Mouse (Mus musculus): ENCODE results near the gene Klhl3. TPM values are rescaled to one million over a fixed set of nuclear protein-coding genes. Genes with fewer than 3 reads are reported as not detected.

The Klhl3 gene
- polyA plus RNA-seq, 1 experiment from 2014 or later = 1.2 TPM

DNA sequence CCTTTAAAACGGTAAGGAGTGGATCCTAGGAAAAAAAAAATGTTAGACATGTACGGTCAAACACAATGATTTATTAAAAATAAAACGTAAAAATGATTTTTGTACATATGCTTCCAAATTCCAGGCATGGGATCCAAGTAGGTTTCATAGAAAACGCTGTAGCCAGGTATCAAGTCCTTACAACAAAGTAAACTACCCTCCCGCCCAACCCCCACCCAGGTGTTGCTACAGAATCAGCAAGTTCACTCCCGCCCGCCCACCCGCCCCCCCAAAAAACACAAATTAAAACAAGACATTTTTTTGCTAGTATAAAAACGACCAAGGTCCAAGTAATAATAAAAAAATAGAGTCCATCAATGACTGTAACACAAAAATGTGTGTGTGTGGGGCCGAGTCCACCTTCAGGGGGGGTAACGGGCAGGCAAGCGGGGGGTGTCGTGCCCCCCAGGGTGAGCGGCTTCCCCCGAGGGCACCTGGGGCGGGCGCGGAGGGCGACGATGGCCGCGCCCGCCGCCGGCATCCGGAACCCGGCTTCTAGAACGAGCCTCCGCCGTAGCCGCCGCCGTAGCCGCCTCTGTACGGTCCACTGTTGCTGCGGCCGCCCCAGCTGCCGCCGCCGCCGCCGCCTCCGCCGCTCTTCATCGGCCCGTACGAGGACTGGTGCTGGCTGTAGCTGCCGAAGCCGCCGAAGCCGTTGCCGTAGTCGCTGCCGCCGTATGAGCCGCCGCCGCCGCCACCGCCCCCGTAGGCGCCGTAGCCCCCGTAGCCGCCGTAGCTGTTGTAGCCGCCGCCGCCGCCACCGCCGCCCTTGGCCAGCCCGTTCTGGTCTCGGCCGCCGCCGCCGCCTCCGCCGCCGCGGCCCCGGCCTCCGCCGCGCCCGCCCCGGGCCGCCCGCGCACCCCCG is 13.7 kb upstream of the Klhl3 start:
- H3K27me3 ChIP-seq (ENCODE audit: control insufficient read depth, insufficient read depth, low read length) = no peaks in the 10 kb centered on the region
- H3K9ac ChIP-seq (ENCODE audit: low read length) = peak overlapping the region; percentile 99
- H3K4me3 ChIP-seq (ENCODE audit: low read depth, low read length) = peak overlapping the region; percentile 91
- TF ChIP-seq EP300 (optimal IDR thresholded peaks at IDR 0.05) (no peak), CTCF (IDR thresholded peaks at IDR 0.05; ENCODE audit: low read depth) (no peak)
- no peaks in the 10 kb centered on the region for H3K36me3 ChIP-seq (ENCODE audit: control insufficient read depth, insufficient read depth, low read length)
- DNase-seq (ENCODE audit: low spot score) = no peak
- ATAC-seq (ENCODE audit: low FRiP score, low TSS enrichment) = 0 out of 2 replicates have a peak, but pooled peaks have one; percentile 1
- no peaks in the 10 kb centered on the region for H3K9me3 ChIP-seq (ENCODE audit: control insufficient read depth, low read length)
- H3K4me1 ChIP-seq (replicated peaks; ENCODE audit: control insufficient read depth, insufficient read depth) = no peaks in the 10 kb centered on the region; the same call in 1 of the 2 replicates
- WGBS = under 1% methylated on average over 55 of the region's 92 CpGs
- H3K4me2 ChIP-seq (replicated peaks; ENCODE audit: low read depth) = peak overlapping the region; percentile 81
- peak overlapping the region; percentile 99 for H3K27ac ChIP-seq (replicated peaks)

DNA sequence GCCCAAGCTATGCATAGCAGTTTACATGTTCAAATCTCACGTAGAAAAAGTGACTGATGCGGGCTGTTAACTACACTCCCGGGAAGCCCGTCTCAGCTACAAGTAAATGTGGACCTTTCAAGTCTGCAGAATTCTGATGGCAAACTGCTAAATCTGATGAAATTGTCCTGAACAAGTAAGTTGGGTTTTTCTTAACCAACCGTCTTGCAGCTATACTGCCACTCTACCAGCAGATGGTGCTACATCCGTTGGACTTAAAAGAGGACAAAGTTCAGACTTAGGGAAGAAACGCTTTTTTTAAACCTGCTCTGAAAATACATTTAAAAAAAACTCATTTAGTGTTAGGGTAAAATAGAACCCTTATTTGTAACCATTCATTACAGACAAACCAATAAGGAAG is 12.7 kb upstream of the Klhl3 start:
- TF ChIP-seq EP300 (optimal IDR thresholded peaks at IDR 0.05) (no peak), CTCF (IDR thresholded peaks at IDR 0.05; ENCODE audit: low read depth) (peak; percentile 87)
- H3K27ac ChIP-seq (replicated peaks) = no peak overlapping the region
- 18% methylated on average over 7 of the region's 7 CpGs for WGBS
- H3K9me3 ChIP-seq (ENCODE audit: control insufficient read depth, low read length) = no peaks in the 10 kb centered on the region
- no peak for ATAC-seq (ENCODE audit: low FRiP score, low TSS enrichment)
- H3K9ac ChIP-seq (ENCODE audit: low read length) = no peak overlapping the region
- H3K27me3 ChIP-seq (ENCODE audit: control insufficient read depth, insufficient read depth, low read length) = no peaks in the 10 kb centered on the region
- H3K4me1 ChIP-seq (replicated peaks; ENCODE audit: control insufficient read depth, insufficient read depth) = no peaks in the 10 kb centered on the region; the same call in 1 of the 2 replicates
- peak overlapping the region; percentile 81 for H3K4me2 ChIP-seq (replicated peaks; ENCODE audit: low read depth)
- H3K36me3 ChIP-seq (ENCODE audit: control insufficient read depth, insufficient read depth, low read length) = no peaks in the 10 kb centered on the region
- peak overlapping the region; percentile 22; the same call in 1 of the 2 replicates for H3K4me3 ChIP-seq (ENCODE audit: low read depth, low read length)
- no peak for DNase-seq (ENCODE audit: low spot score)

GRCm38 (mm10) chr13:58124989-58125388 is 11.6 kb upstream of the Klhl3 start:
- no peaks in the 10 kb centered on the region; the same call in 1 of the 2 replicates for H3K4me1 ChIP-seq (replicated peaks; ENCODE audit: control insufficient read depth, insufficient read depth)
- WGBS = 36% methylated on average over 2 of the region's 2 CpGs
- H3K4me3 ChIP-seq (ENCODE audit: low read depth, low read length) = no peak overlapping the region
- no peak overlapping the region for H3K27ac ChIP-seq (replicated peaks)
- H3K4me2 ChIP-seq (replicated peaks; ENCODE audit: low read depth) = no peak overlapping the region
- H3K9ac ChIP-seq (ENCODE audit: low read length) = no peak overlapping the region
- no peaks in the 10 kb centered on the region for H3K9me3 ChIP-seq (ENCODE audit: control insufficient read depth, low read length)
- TF ChIP-seq EP300 (optimal IDR thresholded peaks at IDR 0.05) (no peak), CTCF (IDR thresholded peaks at IDR 0.05; ENCODE audit: low read depth) (no peak)
- no peak for ATAC-seq (ENCODE audit: low FRiP score, low TSS enrichment)
- no peak for DNase-seq (ENCODE audit: low spot score)
- H3K27me3 ChIP-seq (ENCODE audit: control insufficient read depth, insufficient read depth, low read length) = no peaks in the 10 kb centered on the region
- no peaks in the 10 kb centered on the region for H3K36me3 ChIP-seq (ENCODE audit: control insufficient read depth, insufficient read depth, low read length)

DNA sequence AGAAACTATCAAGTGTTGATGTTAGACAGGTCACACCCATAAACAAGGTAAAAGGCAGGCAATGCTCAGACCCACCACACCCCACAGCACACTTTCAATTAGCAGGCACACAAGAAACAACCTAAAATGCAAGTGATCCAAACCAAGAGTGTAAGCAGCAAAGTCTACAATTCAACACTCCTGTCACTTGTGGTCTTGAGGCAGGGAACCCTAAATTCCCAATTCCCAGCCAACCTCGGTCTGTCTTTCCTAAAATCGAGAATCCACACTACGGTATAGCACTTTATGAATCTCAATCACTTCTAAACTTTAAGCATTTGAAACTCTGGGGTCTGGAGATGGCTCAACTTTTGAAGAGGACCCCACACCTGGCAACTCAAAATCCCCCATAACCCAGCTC is 10.9 kb upstream of the Klhl3 start:
- H3K36me3 ChIP-seq (ENCODE audit: control insufficient read depth, insufficient read depth, low read length) = no peaks in the 10 kb centered on the region
- ATAC-seq (ENCODE audit: low FRiP score, low TSS enrichment) (no peak), DNase-seq (ENCODE audit: low spot score) (no peak)
- no peak overlapping the region for H3K4me3 ChIP-seq (ENCODE audit: low read depth, low read length)
- no peak overlapping the region for H3K4me2 ChIP-seq (replicated peaks; ENCODE audit: low read depth)
- no peaks in the 10 kb centered on the region for H3K27me3 ChIP-seq (ENCODE audit: control insufficient read depth, insufficient read depth, low read length)
- H3K9ac ChIP-seq (ENCODE audit: low read length) = no peak overlapping the region
- H3K4me1 ChIP-seq (replicated peaks; ENCODE audit: control insufficient read depth, insufficient read depth) = no peaks in the 10 kb centered on the region; the same call in 1 of the 2 replicates
- no peak for TF ChIP-seq CTCF (IDR thresholded peaks at IDR 0.05; ENCODE audit: low read depth)
- TF ChIP-seq EP300 (optimal IDR thresholded peaks at IDR 0.05) = no peak
- no peaks in the 10 kb centered on the region for H3K9me3 ChIP-seq (ENCODE audit: control insufficient read depth, low read length)
- 76% methylated on average over 3 of the region's 3 CpGs for WGBS
- H3K27ac ChIP-seq (replicated peaks) = no peak overlapping the region

DNA sequence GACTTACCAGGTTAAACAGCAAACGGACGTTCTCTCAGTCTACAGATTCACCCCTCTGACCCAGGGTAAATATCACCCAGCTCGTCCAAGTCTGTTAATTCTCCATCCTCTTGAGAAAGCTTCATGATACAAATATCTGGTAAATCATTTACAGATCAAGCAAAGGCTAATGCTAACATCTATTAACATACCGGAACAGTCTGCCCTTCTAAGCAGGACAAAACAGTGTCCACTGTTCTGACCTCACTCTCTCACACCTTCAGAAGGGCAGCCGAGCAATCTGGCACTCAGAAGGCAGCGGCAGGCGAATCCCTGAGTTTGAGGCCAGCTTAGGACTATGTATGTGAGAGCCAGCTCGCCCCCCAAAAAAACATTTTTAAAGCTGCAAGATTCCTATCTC is 10.0 kb upstream of the Klhl3 start:
- no peaks in the 10 kb centered on the region for H3K27me3 ChIP-seq (ENCODE audit: control insufficient read depth, insufficient read depth, low read length)
- H3K9ac ChIP-seq (ENCODE audit: low read length) = no peak overlapping the region
- no peaks in the 10 kb centered on the region for H3K9me3 ChIP-seq (ENCODE audit: control insufficient read depth, low read length)
- no peak overlapping the region for H3K4me2 ChIP-seq (replicated peaks; ENCODE audit: low read depth)
- H3K36me3 ChIP-seq (ENCODE audit: control insufficient read depth, insufficient read depth, low read length) = no peaks in the 10 kb centered on the region
- no peak overlapping the region for H3K27ac ChIP-seq (replicated peaks)
- DNase-seq (ENCODE audit: low spot score) = no peak
- 36% methylated on average over 8 of the region's 8 CpGs for WGBS
- H3K4me1 ChIP-seq (replicated peaks; ENCODE audit: control insufficient read depth, insufficient read depth) = no peaks in the 10 kb centered on the region; the same call in 1 of the 2 replicates
- no peak for TF ChIP-seq CTCF (IDR thresholded peaks at IDR 0.05; ENCODE audit: low read depth)
- TF ChIP-seq EP300 (optimal IDR thresholded peaks at IDR 0.05) = no peak
- H3K4me3 ChIP-seq (ENCODE audit: low read depth, low read length) = no peak overlapping the region
- peak; percentile 16; the same call in 1 of the 2 replicates for ATAC-seq (ENCODE audit: low FRiP score, low TSS enrichment)

- ATAC-seq (ENCODE audit: low FRiP score, low TSS enrichment) = no peak
- H3K9me3 ChIP-seq (ENCODE audit: control insufficient read depth, low read length) = no peaks in the 10 kb centered on the region
- 39% methylated on average over 10 of the region's 10 CpGs for WGBS
- no peak overlapping the region for H3K27ac ChIP-seq (replicated peaks)
- TF ChIP-seq CTCF (IDR thresholded peaks at IDR 0.05; ENCODE audit: low read depth) = no peak
- TF ChIP-seq EP300 (optimal IDR thresholded peaks at IDR 0.05) = no peak
- no peak overlapping the region for H3K4me2 ChIP-seq (replicated peaks; ENCODE audit: low read depth)
- H3K4me3 ChIP-seq (ENCODE audit: low read depth, low read length) = no peak overlapping the region
- H3K27me3 ChIP-seq (ENCODE audit: control insufficient read depth, insufficient read depth, low read length) = no peaks in the 10 kb centered on the region
- no peaks in the 10 kb centered on the region; the same call in 1 of the 2 replicates for H3K4me1 ChIP-seq (replicated peaks; ENCODE audit: control insufficient read depth, insufficient read depth)
- H3K36me3 ChIP-seq (ENCODE audit: control insufficient read depth, insufficient read depth, low read length) = no peaks in the 10 kb centered on the region
- no peak overlapping the region for H3K9ac ChIP-seq (ENCODE audit: low read length)
- no peak for DNase-seq (ENCODE audit: low spot score)
These were observed 9.4 kb upstream of the Klhl3 start for GRCm38 (mm10) chr13:58122786-58123297.
